23 mouse cellular contexts compared by ENCODE assay signal in the genomic region with DNA sequence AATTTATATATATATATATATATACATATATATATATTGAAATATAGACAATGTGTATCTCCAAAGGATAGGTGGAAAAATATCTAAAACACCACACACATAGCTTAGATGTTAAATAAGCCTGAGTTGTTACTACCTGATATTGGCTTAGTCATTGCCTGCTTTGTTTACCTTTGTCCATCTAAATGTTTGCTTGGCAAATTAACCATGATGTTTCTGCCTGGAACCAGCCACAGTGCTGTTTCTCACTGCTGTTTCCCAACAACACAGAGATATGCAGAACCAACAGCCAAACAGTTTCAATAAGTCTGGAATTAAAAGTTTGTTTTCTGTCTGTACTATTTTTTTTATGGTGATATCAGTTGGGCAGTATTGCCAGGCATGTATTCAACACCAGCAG. TPM values are rescaled to one million over a fixed set of nuclear protein-coding genes. Genes with fewer than 3 reads are reported as not detected.
A peak's percentile ranks its signal among the peaks of the same experiment; 100 is the strongest.
DNase-seq lines count a peak whose midpoint lies in the region; ATAC-seq and TF ChIP-seq lines count a peak whose summit lies in the region.
"Had no signal": no experiment of that assay in that cellular context is flagged by ENCODE, and none has a peak within 500 bp of the region (broad histone marks: within the 10 kb centered on the region; RNA-seq: fewer than 3 reads in every experiment).

No protein-coding gene starts in this region.

- no peak overlapping the region for H3K4me3 ChIP-seq in liver, adult 2 months (ENCODE audit: insufficient read depth, low read depth, low read length)
- no peak overlapping the region for H3K4me3 ChIP-seq in liver, embryonic 16.5 days (ENCODE audit: low read depth, low read length)
- H3K4me3 ChIP-seq in liver, embryonic 12.5 days: no peak overlapping the region
- H3K4me3 ChIP-seq in liver, postnatal 0 days (ENCODE audit: low read depth, low read length): no peak overlapping the region
- no peak overlapping the region for H3K4me3 ChIP-seq in liver, embryonic 11.5 days (ENCODE audit: low read depth, low read length)
- H3K4me3 ChIP-seq in stomach, postnatal 0 days (ENCODE audit: low read depth, low read length): no peak overlapping the region
- H3K4me3 ChIP-seq in forebrain, embryonic 15.5 days: no peak overlapping the region

- TF ChIP-seq POLR2A in liver, adult 2 months (IDR thresholded peaks at IDR 0.05; ENCODE audit: extremely low read depth, insufficient read depth, low read length): no peak

- H3K4me2 ChIP-seq in liver, embryonic 16.5 days (ENCODE audit: low read depth, low read length): no peak overlapping the region
- no peak overlapping the region for H3K4me2 ChIP-seq in liver, embryonic 12.5 days
- no peak overlapping the region for H3K4me2 ChIP-seq in liver, postnatal 0 days (ENCODE audit: low read depth, low read length)
- H3K4me2 ChIP-seq in liver, embryonic 11.5 days: no peak overlapping the region
- H3K4me2 ChIP-seq in stomach, postnatal 0 days (replicated peaks; ENCODE audit: low read depth): no peak overlapping the region
- H3K4me2 ChIP-seq in forebrain, embryonic 15.5 days (replicated peaks): no peak overlapping the region

- TF ChIP-seq CTCF in liver, adult 2 months (IDR thresholded peaks at IDR 0.05; ENCODE audit: low read depth, low read length): no peak
- TF ChIP-seq CTCF in liver, postnatal 0 days (IDR thresholded peaks at IDR 0.05; ENCODE audit: low read depth): no peak
- no peak for TF ChIP-seq CTCF in stomach, postnatal 0 days (IDR thresholded peaks at IDR 0.05; ENCODE audit: low read depth)

- DNase-seq in liver, adult 2 months (ENCODE audit: extremely low read depth, low read depth, low spot score): peak; percentile 92
- DNase-seq in liver: no peak
- DNase-seq in liver, postnatal 0 days: no peak
- no peak for DNase-seq in liver, embryonic 11.5 days (ENCODE audit: low spot score)
- DNase-seq in stomach, postnatal 0 days (ENCODE audit: low spot score): no peak
- DNase-seq: adrenal gland, adult 2 months; adrenal gland, adult 8-10 months; adrenal gland, postnatal 10 days; adrenal gland, postnatal 14 days; adrenal gland, postnatal 25 days; adrenal gland, postnatal 36 days; B cell, adult 2 months; cerebellum, adult 11 months; cerebellum, adult 11-12 months had no signal

- peak; percentile 55; the same call in 1 of the 2 replicates for ATAC-seq in liver, embryonic 16.5 days (ENCODE audit: low read depth)
- no peak for ATAC-seq in liver, embryonic 12.5 days
- peak; percentile 79 for ATAC-seq in liver, postnatal 0 days
- ATAC-seq in liver, embryonic 11.5 days (replicated peaks; ENCODE audit: low FRiP score): no peak
- ATAC-seq in stomach, postnatal 0 days (ENCODE audit: low FRiP score, low TSS enrichment): peak; percentile 69; the same call in 1 of the 2 replicates
- ATAC-seq in forebrain, embryonic 15.5 days (replicated peaks): no peak
- ATAC-seq: activated CD4-positive, CD25-positive, alpha-beta regulatory T cell, adult 4 months; CD4-positive, CD25-positive, alpha-beta regulatory T cell, adult 4 months; Patski had no signal

- H3K36me3 ChIP-seq in liver, adult 2 months (ENCODE audit: control insufficient read depth, insufficient read depth, low read length): no peaks in the 10 kb centered on the region
- no peaks in the 10 kb centered on the region for H3K36me3 ChIP-seq in liver, embryonic 16.5 days (ENCODE audit: control insufficient read depth, insufficient read depth)
- no peaks in the 10 kb centered on the region for H3K36me3 ChIP-seq in liver, embryonic 12.5 days
- H3K36me3 ChIP-seq in liver, postnatal 0 days (replicated peaks; ENCODE audit: insufficient read depth, low read length): no peaks in the 10 kb centered on the region
- no peaks in the 10 kb centered on the region for H3K36me3 ChIP-seq in liver, embryonic 11.5 days (ENCODE audit: control insufficient read depth, insufficient read depth, low read length)
- no peaks in the 10 kb centered on the region for H3K36me3 ChIP-seq in stomach, postnatal 0 days (ENCODE audit: control insufficient read depth, insufficient read depth, low read length)
- no peaks in the 10 kb centered on the region for H3K36me3 ChIP-seq in forebrain, embryonic 15.5 days
- H3K36me3 ChIP-seq: G1E had no signal

- no peak overlapping the region for H3K9ac ChIP-seq in liver, adult 2 months (ENCODE audit: low read depth, low read length)
- H3K9ac ChIP-seq in liver, embryonic 16.5 days (ENCODE audit: low read depth, low read length): no peak overlapping the region
- no peak overlapping the region for H3K9ac ChIP-seq in liver, embryonic 12.5 days
- no peak overlapping the region for H3K9ac ChIP-seq in liver, postnatal 0 days (replicated peaks)
- no peak overlapping the region for H3K9ac ChIP-seq in liver, embryonic 11.5 days (ENCODE audit: low read depth, low read length)
- no peak overlapping the region for H3K9ac ChIP-seq in stomach, postnatal 0 days (ENCODE audit: low read length)
- no peak overlapping the region for H3K9ac ChIP-seq in forebrain, embryonic 15.5 days (replicated peaks)

- H3K27ac ChIP-seq in liver, adult 2 months (replicated peaks; ENCODE audit: insufficient read depth, low read depth, low read length): no peak overlapping the region
- no peak overlapping the region for H3K27ac ChIP-seq in liver, embryonic 16.5 days (ENCODE audit: low read length)
- H3K27ac ChIP-seq in liver, embryonic 12.5 days: no peak overlapping the region
- no peak overlapping the region for H3K27ac ChIP-seq in liver, postnatal 0 days (ENCODE audit: low read depth)
- no peak overlapping the region for H3K27ac ChIP-seq in liver, embryonic 11.5 days (ENCODE audit: low read depth, low read length)
- no peak overlapping the region for H3K27ac ChIP-seq in stomach, postnatal 0 days (replicated peaks)
- H3K27ac ChIP-seq in forebrain, embryonic 15.5 days (replicated peaks): no peak overlapping the region

- H3K9me3 ChIP-seq in liver, embryonic 16.5 days (replicated peaks; ENCODE audit: control insufficient read depth, low read length): no peaks in the 10 kb centered on the region
- H3K9me3 ChIP-seq in liver, embryonic 12.5 days (replicated peaks): no peaks in the 10 kb centered on the region
- H3K9me3 ChIP-seq in liver, postnatal 0 days (ENCODE audit: low read length): no peaks in the 10 kb centered on the region
- H3K9me3 ChIP-seq in liver, embryonic 11.5 days (ENCODE audit: control insufficient read depth, low read length): no peaks in the 10 kb centered on the region
- H3K9me3 ChIP-seq in stomach, postnatal 0 days (ENCODE audit: control insufficient read depth, low read length): no peaks in the 10 kb centered on the region
- no peaks in the 10 kb centered on the region for H3K9me3 ChIP-seq in forebrain, embryonic 15.5 days

- H3K27me3 ChIP-seq in liver, adult 2 months (ENCODE audit: control insufficient read depth, insufficient read depth, low read length): peaks cover 7% of the 10 kb centered on the region; the same call in 1 of the 2 replicates
- no peaks in the 10 kb centered on the region for H3K27me3 ChIP-seq in liver, embryonic 16.5 days (ENCODE audit: control insufficient read depth, insufficient read depth, low read depth, low read length)
- H3K27me3 ChIP-seq in liver, embryonic 12.5 days (replicated peaks): no peaks in the 10 kb centered on the region
- no peaks in the 10 kb centered on the region for H3K27me3 ChIP-seq in liver, postnatal 0 days (ENCODE audit: insufficient read depth, low read length)
- no peaks in the 10 kb centered on the region for H3K27me3 ChIP-seq in liver, embryonic 11.5 days (replicated peaks; ENCODE audit: control insufficient read depth, insufficient read depth, low read length)
- no peaks in the 10 kb centered on the region for H3K27me3 ChIP-seq in stomach, postnatal 0 days (ENCODE audit: control insufficient read depth, insufficient read depth, low read length)
- 0 out of 2 replicates have a peak, but pooled peaks cover 2% of the 10 kb centered on the region for H3K27me3 ChIP-seq in forebrain, embryonic 15.5 days
- H3K27me3 ChIP-seq: CH12.LX, Patski had no signal

- H3K4me1 ChIP-seq in liver, adult 2 months (ENCODE audit: control insufficient read depth, insufficient read depth, low read length): peaks cover 4% of the 10 kb centered on the region; the same call in 1 of the 2 replicates
- no peaks in the 10 kb centered on the region for H3K4me1 ChIP-seq in liver, embryonic 16.5 days (ENCODE audit: control insufficient read depth, low read depth, low read length)
- no peaks in the 10 kb centered on the region for H3K4me1 ChIP-seq in liver, embryonic 12.5 days
- H3K4me1 ChIP-seq in liver, postnatal 0 days (ENCODE audit: insufficient read depth): peaks cover 3% of the 10 kb centered on the region; the same call in 1 of the 2 replicates
- no peaks in the 10 kb centered on the region for H3K4me1 ChIP-seq in liver, embryonic 11.5 days (replicated peaks; ENCODE audit: control insufficient read depth, insufficient read depth, low read length)
- no peaks in the 10 kb centered on the region for H3K4me1 ChIP-seq in stomach, postnatal 0 days (replicated peaks; ENCODE audit: control insufficient read depth, insufficient read depth)
- H3K4me1 ChIP-seq in forebrain, embryonic 15.5 days: no peaks in the 10 kb centered on the region

- no peak for TF ChIP-seq EP300 in liver, postnatal 0 days (IDR thresholded peaks at IDR 0.05; ENCODE audit: low read depth)
- TF ChIP-seq EP300 in stomach, postnatal 0 days (optimal IDR thresholded peaks at IDR 0.05): no peak

- no peaks in the 10 kb centered on the region for H3K79me2 ChIP-seq in liver, adult 2 months (ENCODE audit: control insufficient read depth, insufficient read depth, low read length)

RNA-seq across cellular contexts. Expression of a gene that starts 59.6 kb away (rescaled TPM):
- total RNA-seq in liver, adult 2 months (2014; rRNA removed): 0.83 and 0.94 TPM in 2 replicates
- 0.15 TPM in 1 of 2 replicates, not detected in the other for polyA plus RNA-seq in liver, adult 2 months (2012; rRNA removed)
- 0.24 and 0.26 TPM in 2 replicates for polyA plus RNA-seq in liver, embryonic 16.5 days (2015; fragmentation: Nextera tagmentation; extraction: Ambion mirVana)
- 0.32 and 0.35 TPM in 2 replicates for polyA plus RNA-seq in liver, embryonic 12.5 days (2016; fragmentation: Nextera tagmentation; extraction: Ambion mirVana)
- polyA plus RNA-seq in liver, postnatal 0 days (2015; fragmentation: Nextera tagmentation; extraction: Ambion mirVana): 0.24 and 0.41 TPM in 2 replicates
- 0.59 and 0.62 TPM in 2 replicates for polyA plus RNA-seq in liver, embryonic 11.5 days (2014; fragmentation: Nextera tagmentation; extraction: Ambion mirVana)
- 0.22 and 0.25 TPM in 2 replicates for polyA plus RNA-seq in stomach, postnatal 0 days (2015; fragmentation: Nextera tagmentation; extraction: Ambion mirVana)
- polyA plus RNA-seq in forebrain, embryonic 15.5 days (2015; fragmentation: Nextera tagmentation; extraction: Ambion mirVana): 1.1 and 2.0 TPM in 2 replicates
- total RNA-seq: CH12.LX, MEL had no signal
- polyA plus RNA-seq: CD4-positive, CD25-positive, alpha-beta regulatory T cell, adult 4 months; G1E had no signal

RNA-seq across cellular contexts. Expression of a gene that starts 59.6 kb away (rescaled TPM):
- 14.7 and 15.9 TPM in 2 replicates for total RNA-seq in liver, adult 2 months (2014; rRNA removed)
- 6.3 and 7.1 TPM in 2 replicates for polyA plus RNA-seq in liver, adult 2 months (2012; rRNA removed)
- polyA plus RNA-seq in liver, embryonic 16.5 days (2015; fragmentation: Nextera tagmentation; extraction: Ambion mirVana): 5.7 and 6.1 TPM in 2 replicates
- polyA plus RNA-seq in liver, embryonic 12.5 days (2016; fragmentation: Nextera tagmentation; extraction: Ambion mirVana): 8.4 and 9.8 TPM in 2 replicates
- polyA plus RNA-seq in liver, postnatal 0 days (2015; fragmentation: Nextera tagmentation; extraction: Ambion mirVana): 5.1 and 5.4 TPM in 2 replicates
- polyA plus RNA-seq in liver, embryonic 11.5 days (2014; fragmentation: Nextera tagmentation; extraction: Ambion mirVana): 15.2 and 15.3 TPM in 2 replicates
- 8.3 and 9.2 TPM in 2 replicates for polyA plus RNA-seq in stomach, postnatal 0 days (2015; fragmentation: Nextera tagmentation; extraction: Ambion mirVana)
- polyA plus RNA-seq in forebrain, embryonic 15.5 days (2015; fragmentation: Nextera tagmentation; extraction: Ambion mirVana): 16.6 TPM in 2 replicates

Comparison
In these comparisons a context has a peak if more than half of its experiments do, and no peak if none do; other contexts are left out.
1. ATAC-seq: peak in liver, embryonic 16.5 days (single experiment), liver, postnatal 0 days (single experiment) and stomach, postnatal 0 days (single experiment); none in liver, embryonic 12.5 days (single experiment), liver, embryonic 11.5 days (single experiment) and forebrain, embryonic 15.5 days (single experiment).